Mouse (Mus musculus) MEL (cell line): ENCODE results near the gene Krt72. TPM values are rescaled to one million over a fixed set of nuclear protein-coding genes. Genes with fewer than 3 reads are reported as not detected.

Experiments
- DNase-seq: peaks from one replicate; pipeline ENCODE4 v3.0.0; 2011; ENCODE audit warnings: low read depth, low spot score
- H3K27ac ChIP-seq: 2 replicates; pipeline ENCODE4 v1.5.1; 2012; ENCODE audit warnings: low read depth, mild to moderate bottlenecking, control low read depth, low read length, moderate library complexity; ENCODE audit not compliant: control insufficient read depth
- H3K27me3 ChIP-seq, 2 experiments: fragments of 150-350 bp in 1 of 2; sonication (generic) in 1 of 2; 2 replicates each; pipeline ENCODE4 v1.6.1; 2012; ENCODE audit warnings: low read length in 2 of 2, mild to moderate bottlenecking in 2 of 2, improper control_type of control experiment in 1 of 2, moderate library complexity in 1 of 2; ENCODE audit not compliant: insufficient read depth in 2 of 2, control insufficient read depth in 1 of 2
- H3K36me3 ChIP-seq, 2 experiments: 2 replicates each; pipeline ENCODE4 v1.6.1; 2012 to 2014; ENCODE audit warnings: low read length in 2 of 2, improper control_type of control experiment in 1 of 2, inconsistent platforms in 1 of 2, mild to moderate bottlenecking in 1 of 2; ENCODE audit not compliant: insufficient read depth in 2 of 2, control insufficient read depth in 1 of 2
- H3K4me1 ChIP-seq, 2 experiments: fragments of 150-350 bp in 1 of 2; sonication (generic) in 1 of 2; 2 replicates each; pipeline ENCODE4 v1.6.1; 2012; ENCODE audit warnings: low read length in 2 of 2, improper control_type of control experiment in 1 of 2, mild to moderate bottlenecking in 1 of 2; ENCODE audit not compliant: insufficient read depth in 2 of 2, control insufficient read depth in 1 of 2
- H3K4me3 ChIP-seq, 2 experiments: fragments of 150-350 bp in 1 of 2; sonication (generic) in 1 of 2; 2 replicates each; pipeline ENCODE4 v1.5.1; 2012; ENCODE audit warnings: low read depth in 2 of 2, low read length in 2 of 2, mild to moderate bottlenecking in 2 of 2, moderate library complexity in 2 of 2, control low read depth in 1 of 2, improper control_type of control experiment in 1 of 2; ENCODE audit not compliant: control insufficient read depth in 1 of 2, insufficient read depth in 1 of 2
- H3K79me2 ChIP-seq: 2 replicates; pipeline ENCODE4 v1.6.1; 2012; ENCODE audit warnings: mild to moderate bottlenecking, low read length, moderate library complexity; ENCODE audit not compliant: control insufficient read depth, poor library complexity, insufficient read depth
- H3K9ac ChIP-seq: 2 replicates; pipeline ENCODE4 v1.6.1; 2012; ENCODE audit warnings: low read depth, mild to moderate bottlenecking, control low read depth, low read length, moderate library complexity; ENCODE audit not compliant: control insufficient read depth, poor library complexity, severe bottlenecking
- H3K9me3 ChIP-seq: fragments of 150-350 bp; sonication (generic); replicated peaks from 2 replicates; pipeline ENCODE4 v1.6.1; 2012; ENCODE audit warnings: mild to moderate bottlenecking, low read length, improper control_type of control experiment, moderate library complexity; ENCODE audit not compliant: insufficient read depth
- BHLHE40 ChIP-seq: IDR thresholded peaks from 2 replicates; pipeline ENCODE4 v1.6.1; 2012; ENCODE audit warnings: low read depth, mild to moderate bottlenecking, inconsistent platforms, low read length, improper control_type of control experiment, borderline replicate concordance
- CHD1 ChIP-seq: IDR thresholded peaks from 2 replicates; pipeline ENCODE4 v1.6.1; 2012; ENCODE audit warnings: low read depth, mild to moderate bottlenecking, inconsistent platforms, low read length, improper control_type of control experiment
- CTCF ChIP-seq, 3 experiments: IDR thresholded peaks in 2 of 3; conservative IDR thresholded peaks in 1 of 3; 2 replicates each; pipeline ENCODE4 v1.5.1; 2011 to 2012; ENCODE audit warnings: low read length in 3 of 3, low read depth in 2 of 3, mild to moderate bottlenecking in 2 of 3, improper control_type of control experiment in 1 of 3, inconsistent platforms in 1 of 3, mixed read lengths in 1 of 3, moderate library complexity in 1 of 3; ENCODE audit not compliant: control insufficient read depth in 1 of 3, insufficient read depth in 1 of 3, poor library complexity in 1 of 3, severe bottlenecking in 1 of 3
- HCFC1 ChIP-seq: IDR thresholded peaks from 2 replicates; pipeline ENCODE4 v1.6.1; 2012; ENCODE audit warnings: low read depth, mild to moderate bottlenecking, inconsistent platforms, low read length, improper control_type of control experiment, moderate library complexity
- JUND ChIP-seq: IDR thresholded peaks from 2 replicates; pipeline ENCODE4 v1.6.1; 2011; ENCODE audit warnings: low read depth, mild to moderate bottlenecking, improper control_type of control experiment, low read length
- MAFK ChIP-seq: IDR thresholded peaks from 2 replicates; pipeline ENCODE4 v1.6.1; 2011; ENCODE audit warnings: low read depth, mild to moderate bottlenecking, low read length, improper control_type of control experiment, borderline replicate concordance
- MEF2A ChIP-seq: IDR thresholded peaks from 2 replicates; pipeline ENCODE4 v1.6.1; 2014; ENCODE audit warnings: low read depth, mild to moderate bottlenecking, inconsistent platforms, low read length, improper control_type of control experiment; ENCODE audit not compliant: poor library complexity, insufficient replicate concordance, severe bottlenecking; ENCODE audit errors: extremely low read depth
- MXI1 ChIP-seq: IDR thresholded peaks from 2 replicates; pipeline ENCODE4 v1.6.1; 2011; ENCODE audit warnings: mild to moderate bottlenecking, low read depth, low read length, improper control_type of control experiment
- NELFE ChIP-seq: IDR thresholded peaks from 2 replicates; pipeline ENCODE4 v1.6.1; 2011; ENCODE audit warnings: low read depth, low read length, improper control_type of control experiment
- POLR2A ChIP-seq, 2 experiments: IDR thresholded peaks; 2 replicates each; pipeline ENCODE4 v1.6.1; 2011 to 2012; ENCODE audit warnings: low read length in 2 of 2, mild to moderate bottlenecking in 2 of 2, control low read depth in 1 of 2, improper control_type of control experiment in 1 of 2, low read depth in 1 of 2, moderate library complexity in 1 of 2; ENCODE audit not compliant: control insufficient read depth in 1 of 2, insufficient read depth in 1 of 2, poor library complexity in 1 of 2
- RAD21 ChIP-seq: IDR thresholded peaks from 2 replicates; pipeline ENCODE4 v1.6.1; 2011; ENCODE audit warnings: mild to moderate bottlenecking, low read depth, low read length, improper control_type of control experiment
- RCOR1 ChIP-seq: IDR thresholded peaks from 2 replicates; pipeline ENCODE4 v1.6.1; 2012; ENCODE audit warnings: low read depth, mild to moderate bottlenecking, inconsistent platforms, low read length, improper control_type of control experiment
- SMC3 ChIP-seq: IDR thresholded peaks from 2 replicates; pipeline ENCODE4 v1.6.1; 2011; ENCODE audit warnings: low read depth, low read length, improper control_type of control experiment
- TBP ChIP-seq: IDR thresholded peaks from 2 replicates; pipeline ENCODE4 v1.8.0; 2011; ENCODE audit warnings: low read depth, low read length, improper control_type of control experiment
- ZC3H11A ChIP-seq: IDR thresholded peaks from 2 replicates; pipeline ENCODE4 v1.6.1; 2012; ENCODE audit warnings: low read depth, mild to moderate bottlenecking, inconsistent platforms, low read length, improper control_type of control experiment
- ZNF384 ChIP-seq: IDR thresholded peaks from 2 replicates; pipeline ENCODE4 v1.6.1; 2012; ENCODE audit warnings: low read depth, mild to moderate bottlenecking, inconsistent platforms, low read length, improper control_type of control experiment
- polyA plus RNA-seq, 2 experiments: library from polyadenylated mRNA; stranded (reverse) in 1 of 2; unstranded in 1 of 2; fragments of >175 nt in 1 of 2; fragments of >200 nt in 1 of 2; gene quantifications; 2 replicates each; pipeline versions ENCODE4 v1.2.1 to v1.2.4; 2012; ENCODE audit warnings: low replicate concordance in 2 of 2, low read depth in 1 of 2; ENCODE audit not compliant: insufficient read length in 2 of 2, insufficient read depth in 1 of 2, missing spikeins in 1 of 2
- total RNA-seq: library from RNA; depleted of rRNA; stranded (reverse); fragments of 300-350 nt; gene quantifications from 2 replicates; pipeline ENCODE4 v1.2.3, GENCODE M21; 2012

The Krt72 gene
- total and polyA plus RNA-seq, 3 experiments, result not detected

GRCm38 (mm10) chr15:101772711-101773081 is 13.6 kb downstream of the Krt72 start:
- Histone ChIP-seq H3K79me2 (no peaks in the 10 kb centered on the region), H3K9ac (no peak overlapping the region), H3K27me3 (peaks cover 0 to 4% of the 10 kb centered on the region in 2 experiments; a peak in 1 of 4 replicates), H3K4me3 (no peak overlapping the region), H3K36me3 (no peaks in the 10 kb centered on the region), H3K9me3 (no peaks in the 10 kb centered on the region), H3K4me1 (no peaks in the 10 kb centered on the region), H3K27ac (no peak overlapping the region)
- TF ChIP-seq RCOR1, result no peak
- 0 out of 2 replicates have a peak, but pooled peaks have one; percentile 21 for TF ChIP-seq HCFC1
- no peak for TF ChIP-seq POLR2A (IDR thresholded peaks at IDR 0.05; ENCODE audit: control insufficient read depth in 1 of 2, insufficient read depth in 1 of 2, low read depth in 1 of 2, low read length in 2 of 2, poor library complexity in 1 of 2)
- no peak for TF ChIP-seq MXI1
- TF ChIP-seq RAD21, result peak; percentile 90
- TF ChIP-seq JUND, result 0 out of 2 replicates have a peak, but pooled peaks have one; percentile 18
- no peak for TF ChIP-seq MAFK
- TF ChIP-seq ZC3H11A, result peak; percentile 91
- TF ChIP-seq TBP, result no peak
- peak; percentile 86 to 95 (median 95) for TF ChIP-seq CTCF (IDR thresholded peaks at IDR 0.05 in 2 of 3, conservative IDR thresholded peaks at IDR 0.05 in 1 of 3; ENCODE audit: control insufficient read depth in 1 of 3, insufficient read depth in 1 of 3, low read depth in 2 of 3, low read length in 3 of 3, poor library complexity in 1 of 3, severe bottlenecking in 1 of 3)
- TF ChIP-seq SMC3, result peak; percentile 97
- TF ChIP-seq BHLHE40, result 0 out of 2 replicates have a peak, but pooled peaks have one; percentile 34
- peak; percentile 73 for DNase-seq

GRCm38 (mm10) chr15:101772080-101772710 is 14.1 kb downstream of the Krt72 start:
- peak; percentile 25 for DNase-seq
- H3K36me3 ChIP-seq, result no peaks in the 10 kb centered on the region
- no peaks in the 10 kb centered on the region for H3K9me3 ChIP-seq
- no peaks in the 10 kb centered on the region for H3K79me2 ChIP-seq
- no peak overlapping the region for H3K9ac ChIP-seq
- TF ChIP-seq RAD21 (peak; percentile 19), CTCF (IDR thresholded peaks at IDR 0.05 in 2 of 3, conservative IDR thresholded peaks at IDR 0.05 in 1 of 3; ENCODE audit: control insufficient read depth in 1 of 3, insufficient read depth in 1 of 3, low read depth in 2 of 3, low read length in 3 of 3, poor library complexity in 1 of 3, severe bottlenecking in 1 of 3) (peak; percentile 20 to 50 (median 49); a peak in 5 of 6 replicates), NELFE (no peak), SMC3 (peak; percentile 58), ZNF384 (no peak), CHD1 (no peak), MEF2A (no peak), POLR2A (IDR thresholded peaks at IDR 0.05; ENCODE audit: control insufficient read depth in 1 of 2, insufficient read depth in 1 of 2, low read depth in 1 of 2, low read length in 2 of 2, poor library complexity in 1 of 2) (no peak)
- peaks cover 0 to 4% of the 10 kb centered on the region in 2 experiments; a peak in 1 of 4 replicates for H3K27me3 ChIP-seq
- no peak overlapping the region for H3K27ac ChIP-seq
- no peaks in the 10 kb centered on the region for H3K4me1 ChIP-seq
- H3K4me3 ChIP-seq, result no peak overlapping the region
